Mouse (Mus musculus) hindbrain, postnatal 0 days (tissue): Measurements from ENCODE around the gene Wdr18. TPM values are rescaled to one million over a fixed set of nuclear protein-coding genes. Genes with fewer than 3 reads are reported as not detected.

Experiments used
- ATAC-seq: fragments of 200-750 bp; cut with Nextera tagmentation; 2 replicates; pipeline ENCODE4 v1.8.0; 2017; ENCODE audit warnings: mild to moderate bottlenecking, moderate TSS enrichment, moderate library complexity
- DNase-seq: peaks from one replicate; pipeline ENCODE4 v3.0.0-alpha.2; 2015; ENCODE audit warnings: low spot score
- H3K27ac ChIP-seq: fragments of 300-500 bp; sonication (generic); 2 replicates; pipeline ENCODE4 v1.5.1; 2014; ENCODE audit warnings: mild to moderate bottlenecking
- H3K27me3 ChIP-seq: fragments of 300-500 bp; sonication (generic); 2 replicates; pipeline ENCODE4 v1.6.1; 2014; ENCODE audit warnings: low read length, mixed read lengths; ENCODE audit not compliant: insufficient read depth
- H3K36me3 ChIP-seq: fragments of 300-500 bp; sonication (generic); 2 replicates; pipeline ENCODE4 v1.6.1; 2014; ENCODE audit warnings: low read length, mixed read lengths; ENCODE audit not compliant: insufficient read depth
- H3K4me1 ChIP-seq: fragments of 300-500 bp; sonication (generic); 2 replicates; pipeline ENCODE4 v1.6.1; 2014; ENCODE audit warnings: antibody characterized with exemption, low read length, mixed read lengths; ENCODE audit not compliant: insufficient read depth
- H3K4me2 ChIP-seq: fragments of 300-500 bp; sonication (generic); 2 replicates; pipeline ENCODE4 v1.6.1; 2014; ENCODE audit warnings: low read depth, mild to moderate bottlenecking, low read length, moderate library complexity, mixed read lengths
- H3K4me3 ChIP-seq: fragments of 300-500 bp; sonication (generic); 2 replicates; pipeline ENCODE4 v1.5.1; 2014; ENCODE audit warnings: low read length
- H3K9ac ChIP-seq: fragments of 300-500 bp; sonication (generic); replicated peaks from 2 replicates; pipeline ENCODE4 v1.6.1; 2014; ENCODE audit warnings: mild to moderate bottlenecking, low read length, moderate library complexity, mixed read lengths
- H3K9me3 ChIP-seq: fragments of 300-500 bp; sonication (generic); 2 replicates; pipeline ENCODE4 v1.6.1; 2016; ENCODE audit warnings: low read length, mixed read lengths
- CTCF ChIP-seq: IDR thresholded peaks from 2 replicates; pipeline ENCODE4 v1.5.1; 2016; ENCODE audit warnings: antibody characterized with exemption, control low read depth, low read depth
- WGBS: fragments of 180-500 bp; shearing (Covaris S2); extraction: QIAGEN DNeasy Blood & Tissue Kit; methylation state at CpG from one replicate; pipeline ENCODE4 v1.1.7; 2014; 5-methylcytosine and 5-hydroxymethylcytosine counted together
- polyA plus RNA-seq: library from polyadenylated mRNA; unstranded; fragments of >200 nt; fragmentation: Nextera tagmentation; extraction: Ambion mirVana; gene quantifications from 2 replicates; pipeline ENCODE4 v1.2.1, GENCODE M21; 2015
- total RNA-seq: library from RNA; depleted of rRNA; stranded (reverse); fragments of >200 nt; gene quantifications from 2 replicates; pipeline ENCODE4 v1.2.3, GENCODE M21; 2014

The Wdr18 gene
- total and polyA plus RNA-seq, 2 experiments from 2014 or later: 74.6 to 109 TPM

- 2% methylated on average over 42 of the region's 42 CpGs for WGBS
Observed at GRCm38 (mm10) chr10:79916808-79917531, 43.0 kb upstream of the Wdr18 start, which contains the start of gene Kiss1r. Gene Kiss1r, plus strand, starts transcription at chr10:79916971.

GRCm38 (mm10) chr10:79917532-79918100 is 42.3 kb upstream of the Wdr18 start:
- Histone ChIP-seq H3K9ac (peak overlapping the region; percentile 92; the same call in 1 of the 2 replicates), H3K27ac (no peak overlapping the region), H3K4me3 (peak overlapping the region; percentile 80), H3K4me1 (peaks cover 24% of the 10 kb centered on the region), H3K4me2 (peak overlapping the region; percentile 97), H3K27me3 (peaks cover 45% of the 10 kb centered on the region), H3K9me3 (no peaks in the 10 kb centered on the region), H3K36me3 (no peaks in the 10 kb centered on the region)
- ATAC-seq: no peak
- DNase-seq: no peak
- WGBS: 72% methylated on average over 5 of the region's 5 CpGs
- no peak for TF ChIP-seq CTCF

More at GRCm38 (mm10) chr10:79916808-79917531, 43.0 kb upstream of the Wdr18 start, which contains the start of gene Kiss1r:
- DNase-seq: peak; percentile 88
- Histone ChIP-seq H3K36me3 (no peaks in the 10 kb centered on the region), H3K4me1 (peaks cover 24% of the 10 kb centered on the region), H3K9me3 (no peaks in the 10 kb centered on the region), H3K4me3 (peak within 1 kb of the TSS; percentile 80), H3K27ac (peak within 1 kb of the TSS; percentile 78), H3K4me2 (peak within 1 kb of the TSS; percentile 97), H3K9ac (peak within 1 kb of the TSS; percentile 92), H3K27me3 (peaks cover 39% of the 10 kb centered on the region)
- no peak for TF ChIP-seq CTCF
- peak; percentile 78 for ATAC-seq

GRCm38 (mm10) chr10:79918231-79919078 is 41.5 kb upstream of the Wdr18 start:
- peak overlapping the region; percentile 15; the same call in 1 of the 2 replicates for H3K4me3 ChIP-seq
- H3K27ac ChIP-seq: no peak overlapping the region
- ATAC-seq (0 out of 2 replicates have a peak, but pooled peaks have one; percentile 13), DNase-seq (no peak)
- TF ChIP-seq CTCF: no peak
- WGBS: 7% methylated on average over 35 of the region's 35 CpGs
- peak overlapping the region; percentile 27; the same call in 1 of the 2 replicates for H3K4me2 ChIP-seq
- no peaks in the 10 kb centered on the region for H3K9me3 ChIP-seq
- H3K36me3 ChIP-seq: no peaks in the 10 kb centered on the region
- H3K9ac ChIP-seq: no peak overlapping the region; the same call in 1 of the 2 replicates
- peaks cover 24% of the 10 kb centered on the region for H3K4me1 ChIP-seq
- peaks cover 53% of the 10 kb centered on the region for H3K27me3 ChIP-seq

- Histone ChIP-seq H3K27ac (no peak overlapping the region), H3K9me3 (no peaks in the 10 kb centered on the region), H3K27me3 (peaks cover 53% of the 10 kb centered on the region), H3K9ac (no peak overlapping the region), H3K36me3 (no peaks in the 10 kb centered on the region), H3K4me2 (no peak overlapping the region), H3K4me3 (no peak overlapping the region), H3K4me1 (peaks cover 24% of the 10 kb centered on the region)
- WGBS: 7% methylated on average over 21 of the region's 21 CpGs
- no peak for DNase-seq
- ATAC-seq: no peak
- no peak for TF ChIP-seq CTCF
Observed at GRCm38 (mm10) chr10:79919251-79919849, 40.6 kb upstream of the Wdr18 start.

- H3K4me2 ChIP-seq: peak overlapping the region; percentile 56
- no peak overlapping the region for H3K27ac ChIP-seq
- H3K9me3 ChIP-seq: no peaks in the 10 kb centered on the region
- no peak overlapping the region; the same call in 1 of the 2 replicates for H3K9ac ChIP-seq
- DNase-seq (no peak), ATAC-seq (no peak)
- 16% methylated on average over 26 of the region's 26 CpGs for WGBS
- peaks cover 53% of the 10 kb centered on the region for H3K27me3 ChIP-seq
- peaks cover 15% of the 10 kb centered on the region; the same call in 1 of the 2 replicates for H3K4me1 ChIP-seq
- H3K36me3 ChIP-seq: no peaks in the 10 kb centered on the region
- no peak for TF ChIP-seq CTCF
- H3K4me3 ChIP-seq: peak overlapping the region; percentile 30; the same call in 1 of the 2 replicates
Observed at GRCm38 (mm10) chr10:79920056-79920890, 39.7 kb upstream of the Wdr18 start.
